Mouse (Mus musculus): Measurements from ENCODE around the gene Phf1.

- TF ChIP-seq POLR2A (IDR thresholded peaks at IDR 0.05; ENCODE audit: insufficient read length, low read depth) (no peak), MAX (IDR thresholded peaks at IDR 0.05; ENCODE audit: low read depth) (no peak), CEBPB (IDR thresholded peaks at IDR 0.05; ENCODE audit: insufficient read depth, poor library complexity, severe bottlenecking) (no peak), USF1 (IDR thresholded peaks at IDR 0.05; ENCODE audit: low read depth) (no peak), MYOG (IDR thresholded peaks at IDR 0.05; ENCODE audit: control insufficient read depth in 1 of 3, insufficient read depth in 1 of 3, insufficient read length in 2 of 3, low read depth in 2 of 3) (no peak), MYOD1 (IDR thresholded peaks at IDR 0.05; ENCODE audit: control insufficient read depth in 1 of 3, insufficient read length in 2 of 3, low read depth in 2 of 3) (no peak), E2F4 (IDR thresholded peaks at IDR 0.05; ENCODE audit: insufficient read depth) (no peak), REST (IDR thresholded peaks at IDR 0.05; ENCODE audit: insufficient read depth, insufficient read length) (no peak), POLR2AphosphoS2 (IDR thresholded peaks at IDR 0.05; ENCODE audit: insufficient read length, low read depth) (no peak)
Observed at GRCm38 (mm10) chr17:26945824-26946495, 13.1 kb downstream of the Phf1 start.

Data from myocyte (in vitro differentiated cells).